Mouse (Mus musculus) lung, embryonic 14.5 days (tissue): Measurements from ENCODE around the gene Spryd3. TPM values are rescaled to one million over a fixed set of nuclear protein-coding genes. Genes with fewer than 3 reads are reported as not detected.

Experiments used
- ATAC-seq: fragments of 200-750 bp; cut with Nextera tagmentation; 2 replicates; pipeline ENCODE4 v1.8.0; 2017; ENCODE audit warnings: mild to moderate bottlenecking, moderate TSS enrichment, moderate library complexity; ENCODE audit not compliant: insufficient read depth
- DNase-seq: peaks from one replicate; pipeline ENCODE4 v3.0.0-alpha.2; 2015
- H3K27ac ChIP-seq: fragments of 300-500 bp; sonication (generic); 2 replicates; pipeline ENCODE4 v1.5.1; 2014; ENCODE audit warnings: low read depth, mild to moderate bottlenecking, moderate library complexity
- H3K27me3 ChIP-seq: fragments of 300-500 bp; sonication (generic); 2 replicates; pipeline ENCODE4 v1.6.1; 2014; ENCODE audit warnings: low read length, control low read depth; ENCODE audit not compliant: insufficient read depth
- H3K36me3 ChIP-seq: fragments of 300-500 bp; sonication (generic); 2 replicates; pipeline ENCODE4 v1.6.1; 2014; ENCODE audit warnings: control low read depth; ENCODE audit not compliant: insufficient read depth
- H3K4me1 ChIP-seq: fragments of 300-500 bp; sonication (generic); 2 replicates; pipeline ENCODE4 v1.6.1; 2014; ENCODE audit warnings: antibody characterized with exemption, control low read depth; ENCODE audit not compliant: insufficient read depth
- H3K4me2 ChIP-seq: fragments of 300-500 bp; sonication (generic); 2 replicates; pipeline ENCODE4 v1.6.1; 2014; ENCODE audit warnings: mild to moderate bottlenecking
- H3K4me3 ChIP-seq: fragments of 300-500 bp; sonication (generic); 2 replicates; pipeline ENCODE4 v1.5.1; 2014; ENCODE audit warnings: low read depth, low read length
- H3K9ac ChIP-seq: fragments of 300-500 bp; sonication (generic); 2 replicates; pipeline ENCODE4 v1.6.1; 2014
- H3K9me3 ChIP-seq: fragments of 300-500 bp; sonication (generic); 2 replicates; pipeline ENCODE4 v1.6.1; 2016; ENCODE audit warnings: low read depth, low read length, control low read depth
- CTCF ChIP-seq: IDR thresholded peaks from 2 replicates; pipeline ENCODE4 v1.5.1; 2016; ENCODE audit warnings: antibody characterized with exemption, low read depth
- WGBS: fragments of 180-500 bp; shearing (Covaris S2); extraction: QIAGEN DNeasy Blood & Tissue Kit; methylation state at CpG from one replicate; pipeline ENCODE4 v1.1.7; 2014; 5-methylcytosine and 5-hydroxymethylcytosine counted together
- polyA plus RNA-seq: library from polyadenylated mRNA; unstranded; fragments of >200 nt; fragmentation: Nextera tagmentation; extraction: Ambion mirVana; gene quantifications from 2 replicates; pipeline ENCODE4 v1.2.1, GENCODE M21; 2014

The Spryd3 gene
- polyA plus RNA-seq, 1 experiment from 2014 or later: 13.6 TPM

GRCm38 (mm10) chr15:102135522-102136128 lies 409 bp downstream of the Spryd3 start:
- Histone ChIP-seq H3K4me2 (peak overlapping the region; percentile 68), H3K9ac (peak overlapping the region; percentile 72), H3K4me3 (peak overlapping the region; percentile 81), H3K27ac (peak overlapping the region; percentile 71), H3K9me3 (no peaks in the 10 kb centered on the region), H3K4me1 (peaks cover 11% of the 10 kb centered on the region; the same call in 1 of the 2 replicates), H3K36me3 (peaks cover 27% of the 10 kb centered on the region), H3K27me3 (no peaks in the 10 kb centered on the region)
- 1% methylated on average over 35 of the region's 35 CpGs for WGBS
- TF ChIP-seq CTCF: no peak
- ATAC-seq (peak; percentile 78), DNase-seq (peak; percentile 7)

- WGBS: 54% methylated on average over 2 of the region's 2 CpGs
- H3K9ac ChIP-seq: peak overlapping the region; percentile 72; the same call in 1 of the 2 replicates
- TF ChIP-seq CTCF: no peak
These were observed 1.3 kb downstream of the Spryd3 start for GRCm38 (mm10) chr15:102134709-102135108.

GRCm38 (mm10) chr15:102133314-102133713 lies 2.7 kb downstream of the Spryd3 start:
- H3K4me1 ChIP-seq: peaks cover 11% of the 10 kb centered on the region; the same call in 1 of the 2 replicates
- no peak overlapping the region for H3K27ac ChIP-seq
- TF ChIP-seq CTCF: no peak
- no peak overlapping the region for H3K4me2 ChIP-seq
- H3K9ac ChIP-seq: no peak overlapping the region
- H3K36me3 ChIP-seq: peaks cover 47% of the 10 kb centered on the region
- no peak overlapping the region for H3K4me3 ChIP-seq
- DNase-seq: no peak
- H3K9me3 ChIP-seq: no peaks in the 10 kb centered on the region
- no peak for ATAC-seq
- WGBS: 65% methylated on average over 9 of the region's 9 CpGs
- no peaks in the 10 kb centered on the region for H3K27me3 ChIP-seq

More at GRCm38 (mm10) chr15:102134709-102135108, 1.3 kb downstream of the Spryd3 start:
- Histone ChIP-seq H3K4me1 (peaks cover 11% of the 10 kb centered on the region; the same call in 1 of the 2 replicates), H3K36me3 (peaks cover 36% of the 10 kb centered on the region), H3K4me3 (no peak overlapping the region), H3K9me3 (no peaks in the 10 kb centered on the region), H3K27ac (no peak overlapping the region), H3K27me3 (no peaks in the 10 kb centered on the region), H3K4me2 (peak overlapping the region; percentile 68)
- ATAC-seq (no peak), DNase-seq (no peak)

- Histone ChIP-seq H3K9me3 (no peaks in the 10 kb centered on the region), H3K4me2 (no peak overlapping the region), H3K4me1 (no peaks in the 10 kb centered on the region), H3K9ac (no peak overlapping the region), H3K4me3 (no peak overlapping the region), H3K27me3 (no peaks in the 10 kb centered on the region), H3K27ac (peak overlapping the region; percentile 33; the same call in 1 of the 2 replicates), H3K36me3 (peaks cover 70% of the 10 kb centered on the region)
- TF ChIP-seq CTCF: no peak
- ATAC-seq: no peak; the same call in 1 of the 2 replicates
- WGBS: 36% methylated on average over 2 of the region's 2 CpGs
- DNase-seq: peak; percentile 39
These were observed 9.7 kb downstream of the Spryd3 start for GRCm38 (mm10) chr15:102126303-102126702.

GRCm38 (mm10) chr15:102120530-102120929 lies 15.5 kb downstream of the Spryd3 start:
- H3K27ac ChIP-seq: no peak overlapping the region
- no peak for DNase-seq
- H3K27me3 ChIP-seq: no peaks in the 10 kb centered on the region
- WGBS: 83% methylated on average over 5 of the region's 5 CpGs
- no peaks in the 10 kb centered on the region for H3K9me3 ChIP-seq
- TF ChIP-seq CTCF: no peak
- no peaks in the 10 kb centered on the region for H3K4me1 ChIP-seq
- ATAC-seq: no peak
- H3K36me3 ChIP-seq: peaks cover 75% of the 10 kb centered on the region
- H3K9ac ChIP-seq: no peak overlapping the region
- H3K4me3 ChIP-seq: no peak overlapping the region
- H3K4me2 ChIP-seq: no peak overlapping the region

GRCm38 (mm10) chr15:102119831-102120170 lies 16.2 kb downstream of the Spryd3 start:
- no peak for ATAC-seq
- 80% methylated on average over 2 of the region's 2 CpGs for WGBS

GRCm38 (mm10) chr15:102119121-102119830 lies 16.8 kb downstream of the Spryd3 start:
- no peaks in the 10 kb centered on the region for H3K9me3 ChIP-seq
- no peak for ATAC-seq
- no peak overlapping the region for H3K4me2 ChIP-seq
- H3K27me3 ChIP-seq: no peaks in the 10 kb centered on the region
- no peaks in the 10 kb centered on the region for H3K4me1 ChIP-seq
- no peak overlapping the region for H3K9ac ChIP-seq
- TF ChIP-seq CTCF: no peak
- H3K27ac ChIP-seq: no peak overlapping the region
- no peak overlapping the region for H3K4me3 ChIP-seq
- no peak for DNase-seq
- H3K36me3 ChIP-seq: peaks cover 75% of the 10 kb centered on the region
- WGBS: 64% methylated on average over 8 of the region's 8 CpGs

More at GRCm38 (mm10) chr15:102119831-102120170, 16.2 kb downstream of the Spryd3 start:
- Histone ChIP-seq H3K27me3 (no peaks in the 10 kb centered on the region), H3K4me2 (no peak overlapping the region), H3K27ac (no peak overlapping the region), H3K9ac (no peak overlapping the region), H3K4me1 (no peaks in the 10 kb centered on the region), H3K4me3 (no peak overlapping the region), H3K36me3 (peaks cover 75% of the 10 kb centered on the region), H3K9me3 (no peaks in the 10 kb centered on the region)
- TF ChIP-seq CTCF: no peak
- DNase-seq: no peak
